Mouse (Mus musculus) intestine, embryonic 14.5 days (tissue): ENCODE data around the gene Ptx3. TPM values are rescaled to one million over a fixed set of nuclear protein-coding genes. Genes with fewer than 3 reads are reported as not detected.

Source experiments
- ATAC-seq: fragments of 200-750 bp; cut with Nextera tagmentation; replicated peaks from 2 replicates; pipeline ENCODE4 v1.8.0; 2017; ENCODE audit warnings: low read depth, moderate number of reproducible peaks, moderate TSS enrichment, moderate library complexity; ENCODE audit not compliant: low FRiP score, low TSS enrichment
- DNase-seq: peaks from one replicate; pipeline ENCODE4 v3.0.0-alpha.2; 2018; ENCODE audit warnings: low spot score
- H3K27ac ChIP-seq: fragments of 300-500 bp; sonication (generic); 2 replicates; pipeline ENCODE4 v1.5.1; 2014; ENCODE audit warnings: low read depth, mild to moderate bottlenecking, control low read depth
- H3K27me3 ChIP-seq: fragments of 300-500 bp; sonication (generic); replicated peaks from 2 replicates; pipeline ENCODE4 v1.6.1; 2014; ENCODE audit warnings: low read length, control low read depth; ENCODE audit not compliant: control insufficient read depth, insufficient read depth
- H3K36me3 ChIP-seq: fragments of 300-500 bp; sonication (generic); 2 replicates; pipeline ENCODE4 v1.6.1; 2014; ENCODE audit warnings: low read length, control low read depth; ENCODE audit not compliant: control insufficient read depth, insufficient read depth
- H3K4me1 ChIP-seq: fragments of 300-500 bp; sonication (generic); replicated peaks from 2 replicates; pipeline ENCODE4 v1.6.1; 2014; ENCODE audit warnings: low read length, control low read depth, mixed read lengths; ENCODE audit not compliant: control insufficient read depth, insufficient read depth
- H3K4me2 ChIP-seq: fragments of 300-500 bp; sonication (generic); 2 replicates; pipeline ENCODE4 v1.6.1; 2014; ENCODE audit warnings: low read length
- H3K4me3 ChIP-seq: fragments of 300-500 bp; sonication (generic); 2 replicates; pipeline ENCODE4 v1.5.1; 2014; ENCODE audit warnings: low read depth, low read length, control low read depth, mixed read lengths
- H3K9ac ChIP-seq: fragments of 300-500 bp; sonication (generic); 2 replicates; pipeline ENCODE4 v1.6.1; 2014; ENCODE audit warnings: mild to moderate bottlenecking, low read length
- H3K9me3 ChIP-seq: fragments of 300-500 bp; sonication (generic); 2 replicates; pipeline ENCODE4 v1.6.1; 2016; ENCODE audit warnings: low read length, control low read depth; ENCODE audit not compliant: control insufficient read depth
- WGBS: fragments of 180-500 bp; shearing (Covaris S2); extraction: QIAGEN DNeasy Blood & Tissue Kit; methylation state at CpG from one replicate; pipeline ENCODE4 v1.1.7; 2014; 5-methylcytosine and 5-hydroxymethylcytosine counted together
- polyA plus RNA-seq: library from polyadenylated mRNA; unstranded; fragments of >200 nt; fragmentation: Nextera tagmentation; extraction: Ambion mirVana; gene quantifications from 2 replicates; pipeline ENCODE4 v1.2.1, GENCODE M21; 2014

Ptx3 gene
- polyA plus RNA-seq = 3.6 and 3.9 TPM in 2 replicates

- peaks cover 5% of the 10 kb centered on the region; the same call in 1 of the 2 replicates for H3K27me3 ChIP-seq
- peak within 1 kb of the TSS; percentile 85 for H3K4me2 ChIP-seq
- ATAC-seq (no peak), DNase-seq (peak; percentile 65)
- peaks cover 10% of the 10 kb centered on the region for H3K4me1 ChIP-seq
- 8% methylated on average over 20 of the region's 20 CpGs for WGBS
- H3K9ac ChIP-seq = peak within 1 kb of the TSS; percentile 44
- H3K4me3 ChIP-seq = peak within 1 kb of the TSS; percentile 50
- H3K9me3 ChIP-seq = no peaks in the 10 kb centered on the region
- no peak within 1 kb of the TSS for H3K27ac ChIP-seq
- no peaks in the 10 kb centered on the region for H3K36me3 ChIP-seq
These were observed at the start of gene Ptx3 for GRCm38 (mm10) chr3:66219655-66220191. Gene Ptx3, plus strand, starts transcription at chr3:66219910.

- no peak overlapping the region for H3K9ac ChIP-seq
- no peaks in the 10 kb centered on the region for H3K27me3 ChIP-seq
- H3K4me2 ChIP-seq = no peak overlapping the region
- no peaks in the 10 kb centered on the region for H3K9me3 ChIP-seq
- no peaks in the 10 kb centered on the region; the same call in 1 of the 2 replicates for H3K4me1 ChIP-seq
- no peaks in the 10 kb centered on the region for H3K36me3 ChIP-seq
- ATAC-seq (no peak), DNase-seq (no peak)
- H3K27ac ChIP-seq = no peak overlapping the region
- 41% methylated on average over 5 of the region's 5 CpGs for WGBS
- no peak overlapping the region for H3K4me3 ChIP-seq
These were observed 46.8 kb upstream of the Ptx3 start for GRCm38 (mm10) chr3:66172907-66173306.

GRCm38 (mm10) chr3:66179647-66180046, 40.1 kb upstream of the Ptx3 start:
- Histone ChIP-seq H3K36me3 (no peaks in the 10 kb centered on the region), H3K4me3 (no peak overlapping the region), H3K4me2 (no peak overlapping the region), H3K27me3 (no peaks in the 10 kb centered on the region), H3K27ac (no peak overlapping the region), H3K9ac (no peak overlapping the region), H3K9me3 (no peaks in the 10 kb centered on the region), H3K4me1 (no peaks in the 10 kb centered on the region)
- WGBS = 85% methylated on average over 2 of the region's 2 CpGs
- no peak for DNase-seq
- ATAC-seq = no peak

- no peak overlapping the region for H3K4me3 ChIP-seq
- H3K4me1 ChIP-seq = no peaks in the 10 kb centered on the region
- no peaks in the 10 kb centered on the region for H3K27me3 ChIP-seq
- H3K9ac ChIP-seq = no peak overlapping the region
- 88% methylated on average over 3 of the region's 3 CpGs for WGBS
- DNase-seq (no peak), ATAC-seq (no peak)
- no peaks in the 10 kb centered on the region for H3K9me3 ChIP-seq
- no peak overlapping the region for H3K4me2 ChIP-seq
- H3K27ac ChIP-seq = no peak overlapping the region
- no peaks in the 10 kb centered on the region for H3K36me3 ChIP-seq
These were observed 25.7 kb upstream of the Ptx3 start for GRCm38 (mm10) chr3:66193910-66194562.

GRCm38 (mm10) chr3:66208836-66209573, 10.7 kb upstream of the Ptx3 start:
- Histone ChIP-seq H3K27me3 (no peaks in the 10 kb centered on the region), H3K4me3 (no peak overlapping the region), H3K9ac (no peak overlapping the region), H3K36me3 (no peaks in the 10 kb centered on the region), H3K27ac (no peak overlapping the region), H3K4me2 (no peak overlapping the region), H3K9me3 (no peaks in the 10 kb centered on the region), H3K4me1 (no peaks in the 10 kb centered on the region)
- DNase-seq (no peak), ATAC-seq (no peak)
- WGBS = 78% methylated on average over 4 of the region's 4 CpGs

GRCm38 (mm10) chr3:66213524-66213923, 6.2 kb upstream of the Ptx3 start:
- Histone ChIP-seq H3K4me1 (peaks cover 4% of the 10 kb centered on the region; the same call in 1 of the 2 replicates), H3K4me2 (no peak overlapping the region), H3K4me3 (no peak overlapping the region), H3K9ac (no peak overlapping the region), H3K27ac (no peak overlapping the region), H3K36me3 (no peaks in the 10 kb centered on the region), H3K9me3 (no peaks in the 10 kb centered on the region), H3K27me3 (no peaks in the 10 kb centered on the region)
- ATAC-seq (no peak), DNase-seq (no peak)
- 92% methylated on average over 1 of the region's 1 CpGs for WGBS

GRCm38 (mm10) chr3:66215759-66216158, 4.0 kb upstream of the Ptx3 start:
- WGBS = 32% methylated on average over 8 of the region's 8 CpGs
- no peak overlapping the region for H3K4me3 ChIP-seq
- ATAC-seq = 0 out of 2 replicates have a peak, but pooled peaks have one; percentile 26
- no peaks in the 10 kb centered on the region for H3K27me3 ChIP-seq
- no peak for DNase-seq
- no peak overlapping the region for H3K4me2 ChIP-seq
- peaks cover 4% of the 10 kb centered on the region; the same call in 1 of the 2 replicates for H3K4me1 ChIP-seq
- no peaks in the 10 kb centered on the region for H3K9me3 ChIP-seq
- H3K27ac ChIP-seq = no peak overlapping the region
- H3K9ac ChIP-seq = no peak overlapping the region
- H3K36me3 ChIP-seq = no peaks in the 10 kb centered on the region

- ATAC-seq (peak; percentile 87), DNase-seq (peak; percentile 80)
- Histone ChIP-seq H3K9ac (peak overlapping the region; percentile 44), H3K9me3 (no peaks in the 10 kb centered on the region), H3K36me3 (no peaks in the 10 kb centered on the region), H3K4me2 (peak overlapping the region; percentile 85), H3K27me3 (peaks cover 5% of the 10 kb centered on the region; the same call in 1 of the 2 replicates), H3K4me3 (peak overlapping the region; percentile 50), H3K27ac (no peak overlapping the region), H3K4me1 (peaks cover 7% of the 10 kb centered on the region)
- under 1% methylated on average over 54 of the region's 54 CpGs for WGBS
These were observed 988 bp downstream of the Ptx3 start for GRCm38 (mm10) chr3:66220554-66221242.
